Mouse (Mus musculus): ENCODE data around the gene Arhgap28.
A peak's percentile ranks its signal among the peaks of the same experiment; 100 is the strongest.
"Not testable (repeated sequence)": the region's sequence is repeated elsewhere in the genome, so short reads cannot be mapped to it uniquely, and the experiment has no call there.

The Arhgap28 gene

GRCm38 (mm10) chr17:67869731-67870601 lies 134.0 kb downstream of the Arhgap28 start:
- peak; percentile 82 for DNase-seq (ENCODE audit: low spot score)

GRCm38 (mm10) chr17:67866541-67867241 lies 137.2 kb downstream of the Arhgap28 start:
- peak; percentile 79 for DNase-seq (ENCODE audit: low spot score)

- no peak for DNase-seq (ENCODE audit: low spot score)
Observed at GRCm38 (mm10) chr17:67866026-67866425, 137.9 kb downstream of the Arhgap28 start.

GRCm38 (mm10) chr17:67864912-67865311 lies 139.0 kb downstream of the Arhgap28 start:
- DNase-seq (ENCODE audit: low spot score), result no peak

- no peak for DNase-seq (ENCODE audit: low spot score)
Observed at GRCm38 (mm10) chr17:67864363-67864762, 139.6 kb downstream of the Arhgap28 start.

- DNase-seq (ENCODE audit: low spot score), result peak; percentile 81
Observed at GRCm38 (mm10) chr17:67861744-67862535, 142.0 kb downstream of the Arhgap28 start.

GRCm38 (mm10) chr17:67861080-67861630 lies 142.8 kb downstream of the Arhgap28 start:
- no peak for DNase-seq (ENCODE audit: low spot score)

- not testable (repeated sequence) for DNase-seq (ENCODE audit: low spot score)
Observed at GRCm38 (mm10) chr17:67841494-67841893, 162.4 kb downstream of the Arhgap28 start.

- no peak for DNase-seq (ENCODE audit: low spot score)
Observed at GRCm38 (mm10) chr17:67838948-67839347, 165.0 kb downstream of the Arhgap28 start.

GRCm38 (mm10) chr17:67837351-67838090 lies 166.4 kb downstream of the Arhgap28 start:
- DNase-seq (ENCODE audit: low spot score), result peak; percentile 91

GRCm38 (mm10) chr17:67836146-67836895 lies 167.6 kb downstream of the Arhgap28 start:
- DNase-seq (ENCODE audit: low spot score), result no peak

- no peak for DNase-seq (ENCODE audit: low spot score)
Observed at GRCm38 (mm10) chr17:67827431-67827830, 176.5 kb downstream of the Arhgap28 start.

- DNase-seq (ENCODE audit: low spot score), result no peak
Observed at GRCm38 (mm10) chr17:67816916-67817315, 187.0 kb downstream of the Arhgap28 start.

GRCm38 (mm10) chr17:67815720-67816119 lies 188.2 kb downstream of the Arhgap28 start:
- DNase-seq (ENCODE audit: low spot score), result no peak

- no peak for DNase-seq (ENCODE audit: low spot score)
Observed at GRCm38 (mm10) chr17:67813666-67814065, 190.3 kb downstream of the Arhgap28 start.

- no peak for DNase-seq (ENCODE audit: low spot score)
Observed at GRCm38 (mm10) chr17:67809171-67809570, 194.7 kb downstream of the Arhgap28 start.
